Mouse (Mus musculus) CD4-positive helper T cell, adult 2 months (primary cell): ENCODE results near the gene Jund.

Source experiments
- DNase-seq: peaks from one replicate; pipeline ENCODE4 v3.0.0-alpha.2; 2012; ENCODE audit warnings: low read depth, missing footprints, low spot score

Gene Jund

DNA sequence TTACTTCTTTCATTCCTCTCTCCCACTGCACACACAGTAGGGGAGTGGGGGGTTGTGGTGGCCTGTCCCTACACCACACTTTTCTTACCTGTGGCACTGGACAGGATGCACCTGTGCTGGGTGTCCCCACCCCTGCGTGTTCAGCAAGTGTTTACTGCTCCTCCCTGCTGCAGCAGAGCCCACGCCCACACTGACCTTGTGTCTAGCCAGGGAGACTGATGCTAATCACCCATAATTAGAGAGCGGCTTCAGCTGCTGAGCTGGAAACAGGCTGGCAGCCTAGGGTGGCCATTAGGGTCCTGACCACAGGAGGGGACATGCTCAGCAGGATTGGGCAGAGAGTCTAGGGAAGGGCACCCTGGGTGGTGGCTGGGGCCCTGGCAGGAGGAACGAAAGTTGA lies 24.0 kb upstream of the Jund start:
- DNase-seq, result peak; percentile 48

DNA sequence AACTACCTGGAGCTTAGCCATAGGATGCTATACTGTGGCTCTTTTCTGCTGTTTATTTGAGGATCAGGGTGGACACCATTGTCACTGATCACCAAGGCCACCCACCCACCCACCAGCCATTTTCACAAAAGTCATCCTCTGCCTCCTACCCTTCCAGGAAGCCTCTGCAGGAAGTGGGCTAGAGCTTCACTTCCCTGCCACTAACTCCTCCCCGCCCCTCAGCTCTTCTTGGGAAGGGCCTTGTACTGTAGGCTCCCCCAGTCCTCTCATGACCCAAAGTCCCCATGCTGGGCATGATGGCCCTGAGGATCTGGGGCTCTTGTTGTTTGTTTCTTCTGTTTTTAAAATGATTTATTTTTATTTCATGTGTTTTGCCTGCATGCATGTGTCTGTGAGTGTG lies 23.4 kb upstream of the Jund start:
- DNase-seq, result peak; percentile 81

DNA sequence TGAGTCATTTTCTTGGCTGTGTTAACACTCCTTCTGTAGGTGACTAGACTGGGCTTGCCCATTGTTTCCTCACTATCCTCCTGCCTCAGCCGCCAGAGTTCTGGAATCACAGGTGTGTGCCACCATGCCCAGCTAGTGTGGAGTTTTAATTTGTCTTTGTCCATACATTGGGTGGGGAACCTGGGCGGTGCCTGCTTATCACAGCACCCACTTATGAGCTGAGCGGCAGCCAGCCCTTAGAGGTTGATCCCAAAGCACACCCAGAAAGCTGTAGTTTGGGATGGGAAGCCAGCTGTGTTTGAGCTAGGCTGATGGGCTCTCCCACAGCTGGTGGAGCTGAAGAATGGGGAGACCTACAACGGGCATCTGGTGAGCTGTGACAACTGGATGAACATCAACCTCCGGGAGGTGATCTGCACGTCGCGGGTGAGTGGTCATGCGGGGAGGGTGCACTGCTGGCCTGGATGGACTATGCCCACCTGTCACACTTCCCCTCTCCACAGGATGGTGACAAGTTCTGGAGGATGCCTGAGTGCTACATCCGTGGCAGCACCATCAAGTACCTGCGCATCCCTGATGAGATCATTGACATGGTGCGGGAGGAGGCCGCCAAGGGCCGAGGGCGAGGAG lies 21.2 kb upstream of the Jund start:
- DNase-seq, result no peak

DNA sequence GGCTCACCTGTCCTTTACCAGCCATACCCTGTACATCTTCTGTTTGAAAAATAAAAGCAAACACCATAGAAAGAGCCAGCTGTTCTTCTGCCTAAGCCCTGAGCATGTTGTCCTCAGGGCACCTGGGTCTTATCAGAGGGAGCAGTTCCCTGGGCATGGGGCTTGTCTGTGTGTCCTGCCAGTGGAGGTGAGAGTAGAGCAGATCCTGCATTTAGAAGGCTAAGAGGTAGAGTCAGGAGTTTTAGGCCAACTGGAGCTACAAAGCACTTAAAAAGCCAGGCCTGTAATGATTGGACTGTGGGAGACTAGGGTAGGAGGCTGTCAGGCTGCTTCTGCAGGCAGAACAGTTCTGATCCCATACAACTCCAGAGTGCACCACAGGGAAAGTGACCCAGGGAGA lies 20.1 kb upstream of the Jund start:
- no peak for DNase-seq

DNA sequence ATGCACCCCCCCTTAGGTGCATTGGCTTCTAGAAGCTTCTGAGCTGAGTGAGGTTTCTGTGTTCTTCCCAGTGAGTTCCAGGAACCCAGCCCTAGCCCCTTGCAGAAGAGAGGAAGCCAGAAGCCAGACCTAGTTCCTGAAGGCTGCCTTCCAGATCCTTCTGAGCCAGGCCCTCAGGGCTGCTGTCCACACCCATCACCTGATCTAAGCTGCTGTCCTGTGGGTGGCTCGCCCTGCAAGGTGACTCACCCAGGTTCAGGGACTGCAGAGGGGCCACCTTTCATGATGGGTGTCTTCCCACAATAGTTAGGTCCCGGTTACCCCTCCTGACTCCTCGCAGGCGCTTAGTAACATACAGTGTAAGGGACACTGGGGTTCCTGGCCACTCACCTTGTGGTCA lies 19.3 kb upstream of the Jund start:
- no peak for DNase-seq

DNA sequence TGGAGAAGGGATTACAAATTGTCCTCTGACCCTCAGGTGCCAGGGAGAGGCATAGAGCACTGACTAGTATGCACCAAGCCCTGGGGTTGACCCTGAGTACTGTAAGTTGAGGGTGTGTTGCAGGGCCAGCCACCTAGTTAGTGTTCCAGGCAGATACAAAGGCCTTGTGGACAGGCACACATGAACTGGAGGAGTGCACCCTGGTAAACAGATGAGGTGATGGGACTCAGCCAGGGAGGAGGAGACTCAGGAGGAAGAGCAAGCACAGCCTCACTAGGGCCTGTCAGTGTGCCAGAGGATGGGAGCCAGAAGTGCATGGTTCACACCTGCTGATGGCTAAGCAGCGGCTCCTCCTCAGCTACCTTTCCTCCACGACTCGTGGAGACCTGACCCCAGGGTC lies 18.7 kb upstream of the Jund start:
- no peak for DNase-seq

DNA sequence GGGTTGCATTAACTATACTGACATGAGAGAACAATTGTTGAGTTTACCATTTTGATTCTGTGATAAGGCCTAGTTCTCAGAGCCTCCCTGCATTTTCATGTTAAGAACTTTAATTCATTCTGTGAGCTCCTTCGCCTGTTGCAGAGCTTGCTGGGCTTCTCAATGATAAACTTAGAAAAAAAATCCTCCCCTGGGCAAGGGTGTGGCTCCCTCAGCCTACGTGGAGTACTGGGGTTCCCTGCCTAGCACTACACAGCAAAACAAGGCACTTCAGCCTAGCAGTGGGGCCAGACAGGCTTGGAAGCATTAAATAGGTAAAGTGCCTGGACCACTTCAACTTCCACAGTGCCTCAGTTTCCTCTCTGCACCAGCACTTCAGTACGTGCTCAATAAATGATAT lies 17.3 kb upstream of the Jund start:
- no peak for DNase-seq

DNA sequence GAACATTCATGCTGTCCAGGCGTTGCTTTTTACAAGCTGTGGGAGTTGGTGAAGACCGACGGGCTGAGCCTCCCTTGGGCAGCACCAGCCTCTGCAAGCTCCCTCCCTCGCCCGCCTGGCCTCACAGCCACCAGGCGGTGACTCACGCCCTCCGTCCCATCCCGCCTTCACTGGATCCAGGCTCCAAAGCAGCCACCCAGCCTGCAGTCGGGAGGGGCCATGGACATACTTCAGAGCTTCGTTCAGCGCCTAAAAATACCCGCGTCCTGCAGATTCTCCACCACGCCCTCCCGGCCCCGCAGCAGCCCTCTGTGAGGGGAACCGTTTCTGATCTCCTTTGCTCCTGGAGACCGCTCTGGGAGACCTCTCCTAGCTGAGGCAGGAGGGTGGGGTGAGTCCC lies 16.6 kb upstream of the Jund start:
- DNase-seq, result no peak

DNA sequence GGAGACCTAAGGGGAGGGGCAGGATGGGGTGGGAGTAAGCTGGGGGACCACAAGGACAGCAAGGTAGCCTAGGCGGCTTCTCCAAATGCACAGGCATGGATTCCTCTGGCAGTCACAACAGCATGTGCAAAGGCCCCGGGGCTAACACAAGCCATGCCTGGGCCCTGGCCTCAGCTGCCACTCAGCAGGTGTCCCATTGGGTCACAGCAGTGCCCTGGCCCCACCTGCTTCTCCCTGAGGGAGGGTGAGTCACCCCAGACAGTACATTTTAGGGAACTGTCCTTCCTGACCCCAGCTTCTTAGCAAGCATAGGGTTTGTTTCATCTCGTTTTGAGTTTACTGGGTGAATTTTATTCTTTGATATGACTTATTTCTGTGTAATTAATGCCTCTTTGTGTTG lies 16.1 kb upstream of the Jund start:
- no peak for DNase-seq

DNA sequence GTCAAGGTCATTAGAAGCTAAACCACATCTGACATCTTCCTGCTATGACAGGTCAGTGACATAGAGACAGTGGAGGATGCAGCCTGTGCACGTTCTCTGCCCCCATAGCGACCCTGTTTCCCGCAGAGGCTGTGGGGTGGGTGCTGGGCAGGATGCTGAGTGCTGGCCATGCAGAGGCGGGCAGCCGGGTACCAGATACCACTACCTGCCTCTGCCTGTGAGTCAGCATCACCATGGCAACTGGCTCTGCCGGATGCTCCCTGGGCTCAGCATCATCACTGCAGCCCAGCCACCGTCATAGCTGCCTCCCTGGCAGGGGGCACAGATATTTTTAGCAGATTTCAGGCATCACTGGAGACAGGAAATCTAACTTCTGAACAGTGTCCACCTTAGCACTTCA lies 14.5 kb upstream of the Jund start:
- DNase-seq, result peak; percentile 88

DNA sequence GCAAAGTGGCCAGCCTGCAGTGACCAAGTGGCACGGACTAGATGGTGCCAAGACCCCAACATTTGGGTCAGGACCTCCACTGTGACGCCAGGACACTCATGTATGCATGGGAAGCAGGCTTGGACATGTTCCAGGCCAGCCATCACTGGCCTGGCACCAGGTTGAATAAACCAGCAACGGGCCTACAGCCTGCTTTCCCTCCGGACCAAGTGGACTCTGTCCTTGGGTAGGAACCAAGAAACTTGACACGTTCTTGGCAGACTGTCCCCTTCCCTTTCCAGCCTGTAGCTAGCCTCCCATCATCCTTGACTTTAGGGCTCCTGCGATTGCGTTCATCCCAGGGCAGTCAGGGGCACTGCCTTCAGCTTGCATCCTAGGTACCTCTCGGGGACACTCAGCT lies 11.2 kb upstream of the Jund start:
- DNase-seq, result no peak

DNA sequence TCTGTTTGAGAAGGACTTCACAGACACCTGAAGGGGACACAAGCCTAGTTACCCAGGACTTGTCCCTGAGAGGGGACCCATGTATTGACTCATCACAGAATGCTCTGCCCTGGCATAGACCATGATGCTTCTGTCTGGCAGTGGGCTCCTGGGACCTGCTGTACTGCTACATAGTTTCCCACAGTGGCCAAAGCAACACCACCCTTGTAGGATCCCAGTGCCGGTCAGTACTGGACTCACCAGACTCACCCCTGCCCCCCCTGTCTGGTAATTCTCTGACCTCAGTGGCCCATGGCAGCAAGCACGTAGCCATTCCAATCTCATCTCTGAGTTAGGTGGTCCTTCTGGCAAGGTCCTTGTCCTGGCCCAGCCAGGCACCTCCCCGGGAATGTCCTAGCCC lies 10.6 kb upstream of the Jund start:
- DNase-seq, result no peak

DNA sequence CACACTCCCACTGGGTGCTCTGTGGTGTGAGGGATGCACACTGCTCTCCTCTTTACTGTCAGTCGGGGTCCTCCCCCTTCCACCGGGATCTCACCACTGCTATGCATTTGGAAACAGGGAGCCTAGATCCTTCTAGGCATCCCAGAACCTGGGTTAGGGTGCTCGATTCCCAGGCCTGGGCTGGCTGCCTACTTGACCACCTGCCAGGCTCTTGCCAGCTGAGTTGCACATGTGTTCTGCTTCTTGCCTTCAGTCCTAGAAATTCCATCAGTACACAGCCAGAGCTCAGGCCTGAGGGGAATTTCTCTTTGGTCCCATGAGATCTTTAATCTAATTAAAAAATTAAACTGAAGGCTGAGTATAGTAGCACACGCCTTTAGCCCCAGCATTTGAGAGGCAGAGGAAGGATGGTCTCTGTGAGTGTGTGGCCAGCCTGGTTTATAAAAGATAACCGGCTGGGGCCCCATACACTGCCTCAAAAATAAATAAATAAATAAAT lies 8.8 kb upstream of the Jund start:
- DNase-seq, result no peak

DNA sequence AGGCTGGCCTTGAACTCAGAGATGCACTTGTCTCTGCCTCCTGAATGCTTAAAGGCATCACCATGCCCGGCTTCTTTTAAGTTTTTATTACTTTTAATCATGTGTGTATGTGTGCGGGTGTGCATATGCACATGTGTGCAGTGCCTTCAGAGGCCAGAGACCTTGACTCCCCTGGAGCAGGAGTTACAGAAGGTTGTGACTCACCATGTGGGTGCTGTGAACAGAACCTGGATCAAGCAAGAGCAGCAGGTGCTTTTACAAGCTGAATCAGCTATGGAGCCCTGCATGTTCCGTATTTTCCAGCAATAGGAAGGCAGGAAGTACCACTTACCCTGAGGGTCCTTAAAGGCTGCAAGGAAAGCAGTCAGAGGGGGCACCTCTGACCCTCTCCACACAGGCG lies 7.5 kb upstream of the Jund start:
- no peak for DNase-seq

DNA sequence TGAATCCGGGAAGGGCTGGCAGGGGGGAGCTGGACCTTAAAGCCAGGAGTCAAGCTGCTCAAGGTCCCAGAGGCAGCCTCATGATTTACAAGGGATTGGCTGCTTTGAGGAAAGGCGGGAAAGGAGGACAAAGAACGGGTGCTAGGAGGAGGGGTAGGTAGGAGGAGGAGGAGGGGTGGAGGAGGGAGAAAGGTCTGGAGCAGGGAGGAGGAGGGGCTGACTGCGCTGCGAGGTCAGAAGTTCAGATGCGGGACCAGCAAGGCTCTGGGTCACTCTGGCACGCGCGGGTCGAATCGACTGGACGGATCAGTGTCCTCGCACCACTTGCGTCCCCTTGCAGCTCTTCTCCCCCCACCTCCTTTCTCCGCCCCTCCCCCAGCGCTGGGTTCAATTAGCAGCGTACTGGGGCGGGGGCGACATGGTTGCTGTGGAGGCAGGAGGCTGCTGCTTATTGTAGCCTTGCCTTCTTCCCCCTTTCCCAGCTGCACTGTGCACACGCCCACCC lies 7.0 kb upstream of the Jund start:
- DNase-seq, result no peak

DNA sequence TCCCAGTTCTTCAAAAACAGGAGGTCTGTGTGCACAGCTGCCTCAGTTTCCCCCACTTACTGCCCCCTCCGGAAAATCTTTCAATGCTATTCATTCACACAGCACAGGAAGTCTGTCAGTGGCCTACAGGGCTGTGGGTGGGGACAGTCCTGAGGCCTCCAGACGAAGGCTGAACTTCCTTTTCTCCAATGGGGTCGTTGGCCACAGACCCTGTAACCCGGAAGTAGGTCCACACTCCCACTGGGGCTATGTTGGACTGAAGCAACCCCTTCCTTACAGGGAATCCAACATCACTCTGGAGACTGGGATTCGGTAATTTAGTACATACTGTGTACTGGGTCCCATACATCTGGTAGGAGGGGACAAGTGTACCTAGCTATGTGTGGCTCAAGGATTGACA lies 5.1 kb upstream of the Jund start:
- DNase-seq, result peak; percentile 59

DNA sequence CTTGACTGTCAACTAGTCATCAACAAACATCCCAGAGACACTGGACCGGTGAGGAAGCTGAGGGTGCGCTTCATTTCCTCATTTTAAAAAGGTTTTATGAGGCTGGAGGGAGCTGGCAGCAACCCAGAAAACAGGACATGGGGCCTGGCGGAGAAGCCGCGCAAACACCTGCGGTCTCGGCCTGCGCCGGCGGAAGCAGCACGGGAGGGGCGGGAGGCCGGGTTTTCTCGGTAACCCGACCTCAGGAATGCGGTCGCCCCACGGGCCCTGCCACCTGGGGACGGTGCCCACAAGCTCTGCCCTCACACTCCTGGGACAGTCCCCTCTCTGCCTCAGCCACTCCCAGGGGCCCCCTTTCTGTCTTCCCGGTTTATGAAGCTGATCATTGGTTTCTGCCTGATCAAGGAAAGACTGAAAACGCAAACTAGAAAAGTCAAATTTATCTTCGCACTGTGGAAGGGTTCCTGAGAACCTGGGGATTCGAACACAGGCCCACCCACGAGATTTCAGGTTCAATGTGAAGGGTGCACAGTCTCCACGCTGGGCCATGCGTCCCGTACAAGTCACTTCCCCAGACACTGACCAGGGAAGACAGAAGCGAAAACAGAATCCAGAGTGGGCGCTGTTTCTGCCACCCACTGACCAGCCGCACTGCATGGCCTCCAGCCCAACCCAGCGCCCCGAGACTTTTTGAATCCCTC lies 3.3 kb upstream of the Jund start:
- DNase-seq, result peak; percentile 88

DNA sequence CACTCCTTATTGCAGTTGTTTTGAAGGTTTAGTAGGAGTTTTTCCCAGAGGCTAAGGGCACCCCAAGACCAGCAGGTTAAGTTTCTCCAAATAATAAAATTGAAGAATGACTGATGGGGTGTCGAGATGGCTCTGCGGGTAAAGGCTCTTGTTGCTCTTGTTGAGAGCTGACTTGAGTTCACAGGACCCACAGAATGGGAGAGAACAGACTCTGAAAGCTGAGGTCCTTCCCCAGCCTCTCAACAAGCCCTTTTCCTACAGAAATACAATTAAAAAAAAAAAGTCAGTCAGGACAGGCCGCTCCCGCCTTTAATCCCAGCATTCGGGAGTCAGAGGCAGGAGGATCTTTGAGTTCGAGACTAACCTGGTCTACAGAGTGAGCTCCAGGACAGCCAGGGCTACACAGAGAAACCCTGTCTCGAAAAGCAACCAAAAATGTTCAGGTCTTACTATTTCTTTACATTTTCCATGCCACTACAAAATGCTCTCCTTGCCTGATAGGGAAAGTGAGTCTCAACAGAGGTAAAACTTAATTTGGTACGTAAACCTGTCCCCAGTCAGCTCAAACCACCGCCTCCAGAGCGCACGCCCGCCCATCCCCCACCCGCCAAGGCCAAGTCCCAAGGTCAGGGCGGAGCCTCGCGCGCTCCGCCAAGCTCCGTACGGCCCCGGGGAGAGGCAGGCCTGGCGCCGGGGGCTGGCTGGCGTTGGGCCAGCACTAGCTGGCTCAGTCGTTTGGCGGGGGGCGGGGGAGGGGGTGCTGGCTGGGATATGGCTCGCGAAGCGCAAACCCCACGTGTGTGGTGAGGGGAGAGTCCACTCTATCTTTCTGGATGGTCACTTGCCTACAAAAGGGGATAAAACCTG lies 2.5 kb upstream of the Jund start:
- peak; percentile 92 for DNase-seq

DNA sequence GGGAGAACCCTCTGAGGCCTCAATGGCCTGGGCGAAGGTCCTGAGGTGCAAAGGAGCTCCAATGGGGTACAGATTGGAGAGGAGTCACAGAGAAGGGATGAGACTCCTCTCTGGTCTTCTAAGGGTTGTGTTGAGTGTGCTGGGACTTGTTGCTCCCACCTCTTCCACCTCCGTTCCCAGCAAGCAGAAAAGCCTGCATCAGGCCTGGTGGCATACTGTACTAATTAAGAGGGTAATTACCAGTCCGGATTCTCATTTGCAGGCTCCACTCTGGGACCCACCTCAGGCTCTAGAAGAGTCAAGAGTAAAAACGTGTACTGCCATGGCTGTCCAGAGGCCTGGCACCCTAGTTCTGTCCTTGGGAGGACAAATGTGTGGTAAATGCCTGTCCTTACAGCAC lies 1.8 kb upstream of the Jund start:
- DNase-seq, result peak; percentile 29

DNA sequence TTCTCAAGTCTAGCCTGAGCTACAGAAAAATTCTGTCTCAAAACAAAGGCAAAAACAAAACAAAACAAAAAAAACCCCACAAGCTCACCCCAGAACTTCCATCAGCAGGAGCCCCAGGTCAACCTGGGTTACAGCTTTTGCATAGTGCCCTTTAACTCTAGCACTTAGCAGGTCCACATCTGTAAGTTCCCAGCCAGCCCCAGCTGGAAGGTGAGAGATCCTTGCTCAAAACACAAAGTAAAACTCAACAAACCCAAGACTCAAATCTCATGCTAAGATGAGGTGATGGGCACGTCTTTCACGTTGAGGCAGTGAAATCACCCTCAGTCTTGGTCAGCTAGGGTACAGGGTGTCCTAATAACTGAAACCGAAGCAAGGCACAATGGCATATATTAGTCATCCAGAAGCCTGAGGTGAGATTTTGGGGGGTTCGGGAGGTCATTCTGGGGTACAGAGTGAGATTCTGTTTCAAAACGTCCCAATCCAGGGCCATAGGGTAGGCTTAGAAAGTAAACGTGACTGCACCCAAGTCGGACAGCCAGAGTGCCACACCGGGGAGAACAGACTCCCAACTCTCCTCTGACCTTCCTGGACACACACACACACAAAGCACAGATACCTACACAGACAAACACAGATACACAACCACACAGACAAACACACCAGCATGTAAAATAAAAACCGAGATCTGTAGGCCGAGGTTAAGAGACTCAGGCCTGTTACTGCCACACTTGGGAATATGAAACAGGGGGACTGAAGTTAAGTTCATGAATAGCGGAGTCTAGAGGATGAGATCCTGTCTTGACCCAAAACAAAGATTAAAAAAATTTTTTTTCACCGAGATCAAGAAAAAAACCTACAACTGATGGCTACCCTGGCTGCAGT lies 1.1 kb upstream of the Jund start:
- peak; percentile 41 for DNase-seq

DNA sequence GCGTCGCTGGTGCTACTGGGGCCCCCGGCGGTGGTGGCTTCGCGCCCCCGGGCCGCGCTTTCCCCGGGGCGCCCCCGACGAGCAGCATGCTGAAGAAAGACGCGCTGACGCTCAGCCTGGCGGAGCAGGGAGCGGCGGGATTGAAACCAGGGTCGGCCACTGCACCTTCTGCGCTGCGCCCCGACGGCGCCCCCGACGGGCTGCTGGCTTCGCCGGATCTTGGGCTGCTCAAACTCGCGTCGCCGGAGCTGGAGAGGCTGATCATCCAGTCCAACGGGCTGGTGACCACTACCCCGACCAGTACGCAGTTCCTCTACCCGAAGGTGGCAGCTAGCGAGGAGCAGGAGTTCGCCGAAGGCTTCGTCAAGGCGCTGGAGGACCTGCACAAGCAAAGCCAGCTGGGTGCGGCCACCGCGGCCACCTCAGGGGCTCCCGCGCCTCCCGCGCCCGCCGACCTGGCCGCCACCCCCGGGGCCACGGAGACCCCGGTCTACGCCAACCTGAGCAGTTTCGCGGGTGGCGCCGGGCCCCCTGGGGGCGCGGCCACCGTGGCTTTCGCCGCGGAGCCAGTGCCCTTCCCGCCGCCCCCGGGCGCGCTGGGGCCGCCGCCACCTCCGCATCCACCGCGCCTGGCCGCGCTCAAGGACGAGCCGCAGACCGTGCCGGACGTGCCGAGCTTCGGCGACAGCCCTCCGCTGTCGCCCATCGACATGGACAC lies 526 bp downstream of the Jund start:
- DNase-seq, result no peak
